ENCODE assay signal across 14 mouse cellular contexts in the genomic region with DNA sequence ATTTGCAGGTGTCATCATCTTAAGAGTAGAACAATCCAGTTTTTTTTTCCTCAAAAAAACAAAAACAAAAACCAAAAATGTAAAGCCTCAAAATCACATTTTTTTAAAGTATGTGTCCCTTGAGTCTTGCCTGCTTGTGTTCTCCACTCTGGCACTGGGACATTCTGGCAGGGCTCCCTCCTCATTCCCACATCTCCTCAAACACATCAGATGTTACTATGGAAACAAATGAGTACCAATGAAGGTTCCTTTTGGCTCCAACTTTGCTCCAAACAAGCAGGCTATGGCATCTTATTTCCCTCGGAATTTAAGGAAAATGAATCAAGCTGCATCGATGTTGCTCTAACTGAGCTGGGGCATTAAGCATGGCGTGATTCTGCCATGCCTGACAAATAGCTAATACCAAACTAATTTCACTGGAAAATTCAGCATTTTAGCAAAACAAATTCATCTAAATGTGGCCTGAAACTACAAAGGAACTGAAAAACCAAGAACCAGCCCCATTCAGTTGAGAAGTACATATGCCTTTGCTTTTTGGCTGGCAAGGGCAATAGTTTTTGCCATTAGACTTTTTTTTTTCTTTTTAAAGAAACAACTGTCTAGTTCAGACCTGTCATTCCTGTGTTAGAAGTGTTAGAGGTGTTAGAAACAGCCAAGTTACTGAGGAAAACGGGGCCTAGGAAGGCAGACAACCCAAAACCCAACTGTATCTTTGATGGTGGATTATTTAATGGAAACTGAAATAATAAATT.
DNase-seq lines count a peak whose midpoint lies in the region; TF ChIP-seq lines count a peak whose summit lies in the region.
"Had no signal": no experiment of that assay in that cellular context is flagged by ENCODE, and none has a peak within 500 bp of the region (broad histone marks: within the 10 kb centered on the region; RNA-seq: fewer than 3 reads in every experiment).

No protein-coding gene starts in this region.

- WGBS in lung, adult 2 months, result 62% methylated on average over 4 of the region's 4 CpGs

- no peak overlapping the region for H3K27ac ChIP-seq in gastrocnemius, adult 2 months
- H3K27ac ChIP-seq: hindbrain, embryonic 15.5 days; liver, embryonic 14.5 days; neural tube, embryonic 12.5 days had no signal

- TF ChIP-seq CTCF in lung, adult 2 months (IDR thresholded peaks at IDR 0.05; ENCODE audit: insufficient read depth, low read length), result no peak
- no peak for TF ChIP-seq CTCF in gastrocnemius, adult 2 months (IDR thresholded peaks at IDR 0.05)

- H3K4me1 ChIP-seq in lung, adult 2 months (ENCODE audit: control insufficient read depth, insufficient read depth, low read length), result no peaks in the 10 kb centered on the region
- H3K4me1 ChIP-seq: neural tube, embryonic 12.5 days had no signal

- peak; percentile 11 for DNase-seq in lung, postnatal 10 days
- DNase-seq in lung, adult 2 months, result no peak
- DNase-seq in frontal cortex, postnatal 36 days (ENCODE audit: low spot score in 2 of 2), result peak; percentile 33 to 45
- peak; percentile 22 to 82 for DNase-seq in left cerebral cortex, postnatal 25 days (ENCODE audit: low spot score in 2 of 2)
- no peak for DNase-seq in gastrocnemius, adult 2 months
- DNase-seq in thymus, postnatal 36 days, result no peak
- no peak for DNase-seq in spleen, postnatal 4 days (ENCODE audit: low spot score in 2 of 2)
- DNase-seq: gastrocnemius, postnatal 14 days; kidney, adult 2 months; midbrain, embryonic 14.5 days; thymus, postnatal 25 days had no signal

- no peak for TF ChIP-seq POLR2A in lung, adult 2 months (IDR thresholded peaks at IDR 0.05; ENCODE audit: borderline replicate concordance, extremely low read depth, low read depth, low read length)

- intact Hi-C loops in left cerebral cortex, postnatal 25 days (cut with DNase I), result no loop called here
- intact Hi-C loops in gastrocnemius, adult 2 months (cut with DNase I), result no loop called here

- no peak overlapping the region for H3K4me3 ChIP-seq in lung, adult 2 months (replicated peaks; ENCODE audit: extremely low read depth, low read depth, low read length)
- H3K4me3 ChIP-seq in gastrocnemius, adult 2 months, result no peak overlapping the region
- H3K4me3 ChIP-seq: hindbrain, embryonic 15.5 days; neural tube, embryonic 12.5 days had no signal

Comparison
In these comparisons a context has a peak if more than half of its experiments do, and no peak if none do; other contexts are left out.
1. DNase-seq: peak in lung, postnatal 10 days (single experiment), frontal cortex, postnatal 36 days (2 of 2) and left cerebral cortex, postnatal 25 days (2 of 2); none in lung, adult 2 months (single experiment), gastrocnemius, adult 2 months (single experiment), thymus, postnatal 36 days (0 of 2) and spleen, postnatal 4 days (0 of 2).